Mouse (Mus musculus) CH12F3 (cell line): ENCODE measurements around the gene Uimc1.

Experiments used
- in situ Hi-C: fragments of 300-500 bp; cut with MboI; formaldehyde crosslinking; loops from 2 replicates; pipeline ENCODE4 v1.14.3; 2020; ENCODE audit warnings: low sequenced_read_pairs

The Uimc1 gene

DNA sequence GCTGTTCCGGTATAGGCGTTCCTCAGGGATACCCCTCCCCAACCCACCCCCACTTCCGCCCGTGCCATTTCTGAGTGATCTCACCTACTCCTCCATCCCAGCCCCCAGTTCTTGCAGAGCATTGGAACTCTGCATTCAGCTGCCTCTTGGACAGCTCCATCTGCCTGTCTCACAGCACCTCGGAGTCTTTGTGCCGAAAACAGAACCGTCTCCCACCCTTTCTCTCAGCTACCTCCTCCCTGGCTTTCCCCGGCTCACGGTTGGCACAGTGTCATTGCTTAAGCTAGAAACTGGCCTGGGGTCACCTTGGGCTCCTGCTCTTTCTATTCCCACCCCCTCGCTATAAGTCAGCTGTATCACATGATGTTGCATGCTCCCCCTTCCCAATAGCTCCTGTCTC, 99.7 kb downstream of the Uimc1 start:
- in situ Hi-C loops, result no loop called here

DNA sequence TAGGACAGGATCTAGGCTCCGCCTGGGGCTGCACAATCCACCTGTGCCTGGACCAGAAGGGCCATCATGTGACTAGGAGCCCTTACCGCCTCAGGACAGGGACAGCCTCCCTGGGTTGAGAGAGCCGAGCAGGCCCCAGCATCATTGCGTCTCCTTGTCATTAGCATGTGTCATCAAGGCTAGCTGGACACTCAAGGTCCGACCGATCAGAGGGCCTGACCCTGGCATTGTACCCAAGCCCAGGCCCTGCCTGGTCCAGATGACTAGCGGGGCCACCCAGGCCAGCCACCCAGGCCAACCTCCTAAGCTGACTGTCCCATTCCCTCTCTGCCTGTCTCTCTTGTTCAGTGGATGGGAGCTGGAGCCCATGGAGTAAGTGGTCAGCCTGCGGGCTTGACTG, 102.5 kb downstream of the Uimc1 start:
- in situ Hi-C loops, result no loop called here

DNA sequence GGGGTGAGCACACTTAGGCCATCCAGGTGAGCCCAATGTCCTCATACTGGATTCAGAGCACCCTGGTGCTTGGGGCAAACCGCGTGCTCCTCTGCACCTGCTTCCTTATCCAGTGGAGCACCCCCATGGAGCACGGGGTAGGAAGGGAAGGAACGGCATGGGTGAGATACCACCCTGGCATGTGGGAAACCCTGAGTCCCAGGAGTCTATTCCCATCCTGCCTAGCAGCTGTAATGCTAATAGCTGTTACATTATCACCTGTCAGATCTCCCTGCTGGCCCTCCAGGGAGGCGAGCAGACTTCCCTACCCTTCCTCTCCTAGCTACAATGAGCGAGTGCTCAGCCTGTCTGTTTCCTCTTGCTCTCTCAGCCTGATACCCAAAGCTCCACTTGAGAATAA, 104.9 kb downstream of the Uimc1 start:
- in situ Hi-C loops, result no loop called here

- in situ Hi-C loops, result no loop called here
Observed at GRCm38 (mm10) chr13:54994576-54994975, 105.5 kb downstream of the Uimc1 start.

DNA sequence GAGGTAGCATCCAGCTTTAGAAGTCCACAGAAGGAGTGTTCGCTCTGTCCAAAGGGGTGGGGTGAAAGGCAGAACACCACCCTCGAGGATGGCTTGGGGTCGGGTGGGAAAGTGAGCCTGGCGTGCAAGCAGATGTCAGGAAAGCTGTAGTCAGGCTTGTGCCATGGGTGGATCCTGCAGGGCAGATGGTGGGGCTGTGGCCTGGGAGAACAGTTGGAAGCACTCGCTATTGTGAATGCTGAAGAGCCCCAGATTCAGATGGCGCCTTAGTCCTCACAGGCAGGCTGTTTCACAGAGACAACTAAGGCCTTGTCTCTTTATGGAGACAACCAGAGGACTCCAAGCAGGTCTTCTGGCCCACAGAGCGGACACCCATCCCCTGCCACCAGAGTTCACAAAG, 107.9 kb downstream of the Uimc1 start:
- in situ Hi-C loops, result no loop called here

GRCm38 (mm10) chr13:54988181-54988760, 111.8 kb downstream of the Uimc1 start:
- in situ Hi-C loops, result no loop called here

GRCm38 (mm10) chr13:54987405-54987804, 112.7 kb downstream of the Uimc1 start:
- in situ Hi-C loops, result no loop called here

DNA sequence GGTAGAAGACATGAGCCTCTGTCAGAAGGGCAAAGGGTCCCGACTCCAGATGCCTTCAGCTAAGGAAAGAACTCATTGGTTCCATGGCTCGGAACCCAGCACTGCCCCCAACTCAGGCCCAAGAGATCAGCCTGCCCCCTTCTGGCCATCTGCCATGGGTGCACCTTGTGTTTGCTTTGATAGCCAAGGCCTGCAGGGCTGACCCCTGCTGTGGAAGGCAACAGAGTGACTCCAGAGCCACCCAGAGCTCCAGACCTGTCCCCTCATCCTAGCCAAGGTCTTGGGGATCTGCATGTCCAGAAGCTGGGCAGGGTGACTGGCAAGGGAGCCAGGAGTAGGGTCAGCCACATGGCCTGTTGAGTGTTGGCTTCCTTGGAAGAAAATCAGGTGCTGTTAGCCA, 116.5 kb downstream of the Uimc1 start:
- in situ Hi-C loops, result no loop called here

- in situ Hi-C loops, result no loop called here
Observed at GRCm38 (mm10) chr13:54983001-54983400, 117.1 kb downstream of the Uimc1 start.

- in situ Hi-C loops, result no loop called here
Observed at GRCm38 (mm10) chr13:54980957-54981356, 119.1 kb downstream of the Uimc1 start.

DNA sequence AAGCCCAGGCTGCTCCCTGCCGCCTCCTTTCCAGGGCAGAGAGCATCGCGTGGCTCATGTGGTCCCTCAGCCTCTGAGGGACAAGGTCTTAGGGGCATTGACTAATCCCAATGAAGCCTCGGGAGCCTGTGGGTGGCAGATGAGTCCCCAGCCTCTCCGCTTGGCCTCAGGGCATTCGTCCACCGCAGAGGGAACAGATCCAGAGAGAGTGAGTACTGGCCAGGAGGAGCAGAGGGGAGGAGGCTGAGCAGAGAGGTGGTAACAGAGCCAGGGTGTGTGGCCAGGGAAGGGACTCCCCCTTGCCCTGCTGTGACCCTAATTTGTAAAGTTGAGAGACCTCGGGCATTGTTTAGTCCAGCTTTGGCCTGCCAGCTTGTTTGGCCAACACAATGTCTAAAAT, 121.3 kb downstream of the Uimc1 start:
- in situ Hi-C loops, result no loop called here
